Mouse (Mus musculus) lung, adult 2 months (tissue): Measurements from ENCODE around the gene Srsf6.

Experiments used
- CTCF ChIP-seq: fragments of 200-500 bp; IDR thresholded peaks from 2 replicates; pipeline ENCODE4 v1.5.1; 2011; ENCODE audit warnings: mild to moderate bottlenecking, low read length, control low read depth; ENCODE audit not compliant: insufficient read depth
- POLR2A ChIP-seq: fragments of 200-500 bp; IDR thresholded peaks from 2 replicates; pipeline ENCODE4 v1.6.1; 2011; ENCODE audit warnings: low read depth, mild to moderate bottlenecking, control low read depth, low read length, borderline replicate concordance; ENCODE audit errors: extremely low read depth

DNA sequence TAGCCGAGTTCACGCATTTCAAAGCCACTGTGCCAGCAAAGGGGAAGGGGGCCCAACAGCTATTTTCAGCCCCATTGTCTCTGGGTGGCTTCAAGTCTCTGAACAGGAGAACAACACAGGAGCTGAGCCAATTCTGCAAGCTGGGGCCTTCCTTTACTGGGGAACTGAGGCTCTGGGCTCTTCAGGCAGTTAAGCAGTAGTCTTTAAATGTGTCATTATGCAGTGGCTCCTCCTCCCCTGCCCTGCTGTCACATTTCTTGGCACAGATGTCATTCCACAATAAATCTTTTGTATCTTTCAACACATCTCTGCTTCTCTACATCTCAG lies 30.8 kb upstream of the Srsf6 start:
- TF ChIP-seq CTCF (no peak), POLR2A (no peak)
